Mouse (Mus musculus): ENCODE measurements around the gene Sec61a1.
A peak's percentile ranks its signal among the peaks of the same experiment; 100 is the strongest.

The Sec61a1 gene

DNA sequence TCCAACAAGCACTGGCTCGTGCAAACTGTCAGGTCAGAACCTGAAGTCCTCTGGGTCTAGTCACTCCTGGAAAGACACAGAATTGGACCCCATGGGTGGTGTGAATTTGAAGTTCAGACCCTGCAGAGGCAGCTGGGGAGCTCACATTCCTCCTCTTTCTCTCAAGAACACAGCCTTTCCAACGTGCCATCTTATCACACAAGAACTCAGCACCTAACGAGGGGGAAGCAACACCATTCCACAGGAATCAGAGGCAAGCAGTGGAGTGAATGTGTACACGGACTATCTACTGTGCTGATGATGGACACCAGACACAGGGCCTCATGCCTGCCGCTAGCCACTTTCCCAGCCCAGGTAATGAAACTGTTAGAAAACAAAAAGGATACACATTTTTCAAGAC is 2.0 kb downstream of the Sec61a1 start:
- no peak for DNase-seq (ENCODE audit: low spot score in 2 of 2)

DNA sequence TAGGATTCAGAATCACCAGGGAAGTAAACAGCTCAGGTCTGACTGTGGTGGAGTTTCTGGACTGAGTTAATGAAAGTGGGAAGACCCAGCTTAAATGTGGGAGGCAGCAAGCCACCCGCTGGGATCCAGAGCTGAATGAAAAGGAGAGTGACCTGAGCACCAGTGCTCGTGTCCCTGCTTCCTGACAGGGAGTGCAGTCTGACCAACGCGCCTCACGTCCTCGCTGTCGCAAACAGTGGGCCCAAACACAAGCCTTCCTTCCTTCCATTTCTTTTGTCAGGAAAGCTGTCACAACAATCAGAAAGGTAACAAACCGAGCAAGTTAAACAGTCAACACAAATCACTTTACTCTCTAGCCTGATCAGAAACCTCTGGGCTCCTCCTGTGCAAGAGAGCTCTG is 2.7 kb downstream of the Sec61a1 start:
- no peak for DNase-seq (ENCODE audit: low spot score in 2 of 2)

DNA sequence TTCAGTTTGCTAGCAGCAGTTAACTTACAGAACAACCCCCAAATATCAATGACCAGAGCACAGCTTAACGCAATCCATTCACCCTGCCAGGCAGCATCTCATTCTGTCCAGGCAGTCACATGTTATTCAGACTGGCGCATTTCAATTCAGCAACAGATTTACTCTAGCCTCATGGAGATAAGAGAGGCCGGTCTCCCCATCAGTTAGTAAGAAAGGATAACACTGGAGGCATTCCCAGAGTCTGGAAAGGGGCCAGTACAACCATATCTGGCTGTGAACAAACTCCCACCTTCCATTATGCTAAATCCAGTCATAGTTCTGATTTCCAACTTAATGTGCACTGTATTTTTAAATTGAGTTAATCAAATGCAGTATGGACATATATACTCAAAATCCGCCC is 4.2 kb downstream of the Sec61a1 start:
- DNase-seq (ENCODE audit: low spot score in 2 of 2): no peak

DNA sequence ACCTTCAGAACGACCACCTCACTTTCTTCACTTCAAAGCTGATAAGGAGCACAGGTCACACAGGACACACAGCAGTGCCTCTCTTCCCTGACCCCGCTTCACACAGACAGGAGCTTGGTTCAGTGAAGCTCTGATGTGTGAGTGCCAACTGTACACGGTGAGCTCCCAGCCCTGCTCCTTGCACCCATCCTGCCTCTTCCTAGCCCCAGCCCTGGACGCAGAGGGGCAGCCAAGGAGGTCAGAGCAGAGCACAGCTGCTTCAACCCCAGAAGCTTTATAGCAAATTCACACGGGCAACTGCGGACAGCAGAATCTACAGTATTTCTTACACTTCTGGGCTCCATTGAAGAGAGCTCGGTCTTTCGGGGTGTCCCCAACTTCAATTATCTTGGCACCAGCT is 4.7 kb downstream of the Sec61a1 start:
- no peak for DNase-seq (ENCODE audit: low spot score in 2 of 2)

DNA sequence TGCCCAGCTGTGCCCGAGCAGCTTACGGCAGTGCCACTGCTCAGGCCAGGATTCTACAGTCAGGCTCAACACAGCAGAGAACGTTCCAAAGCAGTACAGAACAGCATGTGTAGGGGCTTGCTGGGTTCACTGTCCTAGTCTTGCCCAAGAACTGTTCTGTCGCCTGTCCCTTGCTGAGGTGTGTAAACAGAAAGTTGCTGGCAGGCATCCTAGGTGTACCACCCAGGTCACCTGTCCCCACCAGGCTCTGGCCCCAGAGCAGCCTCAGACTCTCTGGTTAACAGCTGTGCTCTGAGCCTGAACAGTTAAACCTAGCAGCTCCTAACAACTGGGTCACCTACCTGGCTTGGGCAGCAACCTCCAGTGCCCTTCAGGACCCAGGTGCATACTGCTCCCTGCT is 15.7 kb downstream of the Sec61a1 start:
- DNase-seq (ENCODE audit: low spot score in 2 of 2): no peak

DNA sequence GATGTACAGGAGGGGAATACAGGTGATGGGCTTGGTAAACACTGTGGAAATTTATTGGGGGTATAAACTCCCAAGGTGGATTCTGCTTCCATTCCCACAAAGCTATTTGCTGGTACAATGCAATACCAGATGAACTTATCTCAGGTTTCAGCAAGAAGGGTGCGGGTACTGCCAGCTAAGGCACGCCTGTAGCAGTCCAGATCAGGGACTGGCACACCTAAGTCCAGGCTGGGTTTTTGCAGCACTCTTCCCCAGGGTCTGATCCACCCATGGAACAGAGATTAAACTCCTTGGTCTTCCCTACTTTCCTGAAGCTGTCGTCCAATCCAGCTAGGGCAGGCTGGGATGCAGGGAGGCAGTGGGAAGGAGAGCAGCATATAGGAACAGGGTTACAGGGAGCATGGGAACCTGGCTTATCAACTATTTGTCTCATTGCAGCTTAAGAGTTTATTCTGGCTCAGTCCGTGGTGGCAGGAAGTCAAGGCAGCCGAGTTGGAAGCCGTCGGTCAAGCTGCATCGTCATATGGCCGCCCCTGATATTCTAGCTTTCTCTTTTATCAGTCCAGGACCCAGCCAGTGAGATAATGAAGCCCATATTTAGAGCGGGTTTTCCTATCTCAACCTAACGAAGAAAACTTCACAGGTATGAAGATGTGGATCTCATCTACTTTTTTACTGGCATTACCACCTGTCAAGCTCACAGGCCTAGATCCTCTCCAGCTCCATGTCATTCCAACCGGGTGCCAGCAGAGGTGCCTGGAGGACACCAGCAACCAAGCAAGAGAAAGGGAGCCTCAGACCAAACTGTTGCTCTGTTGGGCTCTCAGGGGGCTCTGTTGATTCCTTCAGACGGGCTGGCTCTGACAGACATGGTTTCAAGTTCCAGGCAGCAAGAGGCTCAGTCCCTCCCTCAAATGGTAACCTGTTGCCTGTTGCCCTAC is 16.4 kb downstream of the Sec61a1 start:
- no peak for DNase-seq (ENCODE audit: low spot score in 2 of 2)

DNA sequence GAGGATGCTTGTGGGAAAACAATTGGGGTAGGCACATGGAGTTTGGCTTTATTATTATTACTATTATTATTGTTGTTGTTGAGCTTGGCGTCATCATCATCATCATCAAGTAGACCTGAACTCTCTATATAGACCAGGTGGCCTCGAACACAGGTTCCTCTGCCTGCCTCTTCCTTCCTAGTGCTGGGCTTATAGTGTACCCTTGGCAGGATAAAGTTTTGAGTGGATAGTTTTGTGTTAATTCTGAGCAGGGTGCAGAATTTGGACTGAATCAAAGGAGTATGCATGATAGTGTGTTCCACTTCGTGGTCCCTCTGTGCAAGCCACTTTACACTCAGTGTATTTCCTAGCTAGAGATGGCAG is 18.3 kb downstream of the Sec61a1 start:
- no peak for DNase-seq (ENCODE audit: low spot score in 2 of 2)

DNA sequence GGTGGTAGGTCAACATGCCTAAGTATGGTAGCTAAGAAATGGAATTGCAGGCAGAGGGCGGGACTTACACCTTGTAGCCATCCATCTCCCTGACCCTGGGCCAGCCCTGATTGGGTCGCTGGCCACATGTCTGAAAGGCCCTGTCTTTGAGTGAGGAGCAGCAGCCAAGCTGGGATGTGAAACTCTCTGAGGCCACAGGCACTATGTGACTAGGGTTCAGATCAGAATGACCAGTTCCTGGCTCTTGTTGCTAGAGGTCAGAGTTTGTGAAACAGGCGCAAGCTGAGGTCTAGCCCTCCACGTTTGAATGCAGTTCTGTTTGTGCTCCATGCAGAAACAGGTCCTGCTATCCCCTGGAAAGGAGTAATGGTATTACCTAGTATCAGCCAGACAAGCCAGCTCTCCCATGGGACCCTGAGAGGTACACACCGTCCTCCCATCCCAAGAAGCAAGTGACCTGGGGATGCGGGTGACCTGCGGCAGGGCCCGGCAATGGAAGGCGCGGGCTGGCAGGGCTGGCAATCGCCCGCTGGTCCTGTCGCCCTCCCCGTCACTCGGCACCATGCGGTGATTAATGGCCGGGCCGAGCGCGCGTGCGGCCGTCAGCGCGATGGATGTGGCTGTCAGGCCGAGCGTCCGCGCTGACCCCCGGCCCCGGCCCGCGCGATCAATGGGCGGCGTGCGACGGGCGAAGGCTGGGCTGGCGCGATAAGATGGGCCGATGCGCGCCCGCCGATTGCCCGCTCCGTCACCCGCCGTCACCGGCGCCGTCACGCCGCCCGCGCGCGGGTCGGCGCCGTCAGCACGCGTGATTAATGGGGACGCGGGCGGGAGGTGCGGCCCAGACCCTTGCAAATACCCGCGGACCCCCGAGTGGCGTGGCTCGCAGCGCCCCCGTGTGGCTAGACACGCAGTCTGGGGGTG is 19.0 kb downstream of the Sec61a1 start:
- DNase-seq (ENCODE audit: low spot score in 2 of 2): peak in 1 of 2 experiments; percentile 47

DNA sequence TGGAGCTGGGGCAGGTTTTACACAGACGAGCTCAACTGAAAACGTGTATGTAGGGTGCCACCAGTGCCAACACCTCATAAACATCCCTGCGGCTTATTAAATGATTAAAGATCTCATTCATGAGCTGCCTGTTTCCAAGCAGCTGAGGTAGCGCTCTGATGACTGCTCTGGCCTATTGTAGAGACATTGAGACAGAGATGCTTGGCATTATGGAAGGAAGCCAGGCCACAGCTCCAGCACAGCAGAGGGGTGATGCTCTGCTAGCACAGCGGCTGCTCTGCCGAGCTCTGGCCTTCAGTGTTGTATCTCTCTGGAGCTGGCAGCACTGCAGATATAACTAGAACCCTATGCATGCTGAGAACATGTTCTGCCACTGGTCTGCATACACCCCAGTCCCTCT is 25.0 kb downstream of the Sec61a1 start:
- DNase-seq (ENCODE audit: low spot score in 2 of 2): no peak

DNA sequence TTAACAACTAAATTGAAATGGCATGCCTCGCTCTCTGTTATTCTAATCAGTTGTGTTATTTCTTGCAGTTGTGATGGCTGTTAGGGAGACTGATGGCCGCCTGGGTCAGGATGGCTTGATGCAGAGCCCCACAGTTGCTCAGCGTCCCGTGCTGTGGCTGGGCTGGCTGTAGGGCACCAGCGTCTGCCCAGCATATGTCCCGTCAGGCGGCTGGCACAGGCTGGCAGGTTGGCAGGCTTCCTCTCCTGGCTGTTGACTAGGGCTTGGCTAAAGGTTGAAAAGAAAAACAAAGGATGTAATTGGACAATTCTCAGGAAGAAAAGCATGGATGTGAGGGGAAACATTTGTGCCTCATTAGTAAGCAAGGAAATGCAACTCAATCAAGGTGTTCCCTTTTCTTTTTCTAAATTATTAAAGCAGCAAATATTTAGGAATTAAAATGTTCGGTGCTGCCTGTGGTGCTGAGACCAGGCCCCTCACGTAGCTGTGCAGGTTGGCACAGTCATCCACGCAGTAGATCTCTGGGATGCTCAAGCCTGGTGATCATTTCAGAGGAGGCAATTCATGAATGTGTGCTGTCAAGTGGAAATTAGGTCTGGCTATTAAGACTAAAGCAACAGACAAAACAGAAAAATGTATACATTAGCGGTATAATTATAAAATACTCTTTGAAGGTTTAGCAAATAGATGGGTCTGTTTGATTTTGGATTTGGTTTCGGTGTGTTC is 27.9 kb downstream of the Sec61a1 start:
- no peak for DNase-seq (ENCODE audit: low spot score in 2 of 2)

DNA sequence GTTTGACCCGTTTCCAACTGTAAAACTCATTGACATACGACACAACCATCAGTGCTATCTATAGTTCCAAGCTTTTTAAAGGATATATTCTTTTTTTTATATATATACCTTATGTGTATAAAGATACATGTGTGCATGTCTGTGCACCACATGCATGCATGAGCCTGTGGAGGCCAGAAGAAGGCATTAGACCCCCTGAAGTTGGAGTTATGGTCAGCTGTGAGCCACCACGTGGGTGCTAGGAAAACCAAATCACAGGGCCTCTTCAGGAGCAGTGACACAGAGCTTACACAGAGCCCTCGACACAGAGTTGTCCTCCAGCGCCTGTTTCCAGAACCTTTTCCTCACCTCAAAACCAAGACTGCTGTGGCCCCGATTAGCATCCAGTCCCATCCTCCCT is 28.9 kb downstream of the Sec61a1 start:
- DNase-seq (ENCODE audit: low spot score in 2 of 2): no peak

DNA sequence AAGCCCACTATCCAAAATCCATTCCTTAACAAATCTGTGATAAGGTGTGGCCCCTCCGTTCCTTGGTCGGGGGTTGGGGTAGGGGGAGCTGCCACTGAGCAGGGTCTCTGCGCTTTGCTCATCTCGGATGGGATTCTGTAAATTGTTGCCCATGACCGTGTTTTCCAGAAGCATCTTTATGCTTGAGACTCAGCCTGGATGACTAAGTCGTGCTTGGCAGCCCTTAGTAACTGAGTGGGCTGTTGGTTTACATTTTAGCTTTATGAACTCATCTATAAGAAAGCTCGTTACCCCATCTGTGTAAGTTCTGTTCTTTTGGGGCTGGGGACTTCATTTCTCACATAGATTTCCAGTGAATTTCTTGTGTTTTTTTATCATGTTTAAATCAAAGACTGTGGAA is 29.7 kb downstream of the Sec61a1 start:
- DNase-seq (ENCODE audit: low spot score in 2 of 2): no peak

DNA sequence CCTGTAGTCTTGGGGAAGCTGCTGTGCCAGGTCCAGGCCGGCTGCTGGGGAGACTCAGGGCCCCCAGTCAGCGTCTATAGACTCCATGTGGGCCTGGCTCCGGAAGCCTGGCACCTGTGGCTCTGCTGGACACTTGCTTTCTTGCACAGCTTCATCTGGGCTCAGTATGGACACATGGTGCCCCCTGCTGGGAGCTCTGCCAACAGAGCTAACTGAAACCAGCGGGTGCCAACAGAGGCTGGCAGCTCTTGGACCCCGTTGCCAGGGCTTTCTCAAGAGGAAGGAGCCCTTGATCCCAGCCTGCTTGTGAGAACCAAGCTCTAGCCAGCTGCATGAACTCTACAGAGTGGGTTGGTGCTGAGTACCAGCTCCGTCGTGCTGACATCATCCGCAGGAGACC is 31.8 kb downstream of the Sec61a1 start:
- peak; percentile 54 to 56 for DNase-seq (ENCODE audit: low spot score in 2 of 2)

DNA sequence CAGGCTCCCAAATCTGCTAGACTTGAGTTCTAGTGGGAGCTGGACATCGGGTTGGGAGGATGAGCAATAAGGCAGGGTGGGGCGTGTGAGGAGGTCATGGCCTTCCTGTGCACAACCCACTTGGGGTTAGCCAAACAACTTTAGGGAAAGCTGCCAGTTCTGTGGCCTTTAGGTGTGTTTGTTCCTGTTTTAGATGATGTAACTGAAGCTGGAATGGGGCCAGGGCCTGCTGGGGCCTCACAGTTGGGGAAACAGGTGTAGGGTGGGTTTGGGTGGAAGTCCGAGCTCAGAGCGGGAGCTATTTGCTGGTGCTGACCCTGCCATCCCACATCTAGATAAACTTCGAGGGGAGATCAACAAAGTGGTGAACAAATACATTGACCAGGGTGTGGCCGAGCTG is 33.3 kb downstream of the Sec61a1 start:
- DNase-seq (ENCODE audit: low spot score in 2 of 2): no peak

DNA sequence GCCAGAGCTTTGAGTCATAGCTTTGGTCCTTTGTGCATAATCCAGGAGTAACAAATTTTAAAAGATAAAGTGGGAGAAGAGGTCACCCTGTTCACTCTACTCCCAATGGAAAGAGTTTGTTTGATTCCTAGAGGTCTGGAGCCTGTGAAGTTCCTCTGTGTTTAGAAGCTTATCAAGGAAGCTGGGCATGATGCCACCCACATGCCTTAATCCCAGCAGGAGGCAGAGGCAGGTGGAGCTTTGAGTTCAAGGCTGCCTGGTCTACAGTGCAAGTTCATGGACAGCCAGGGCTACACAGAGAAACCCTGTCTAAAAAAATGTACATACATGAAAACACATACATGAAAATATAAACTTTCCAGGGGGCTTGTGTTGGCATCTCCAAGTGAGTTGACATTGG is 34.8 kb downstream of the Sec61a1 start:
- DNase-seq (ENCODE audit: low spot score in 2 of 2): no peak

DNA sequence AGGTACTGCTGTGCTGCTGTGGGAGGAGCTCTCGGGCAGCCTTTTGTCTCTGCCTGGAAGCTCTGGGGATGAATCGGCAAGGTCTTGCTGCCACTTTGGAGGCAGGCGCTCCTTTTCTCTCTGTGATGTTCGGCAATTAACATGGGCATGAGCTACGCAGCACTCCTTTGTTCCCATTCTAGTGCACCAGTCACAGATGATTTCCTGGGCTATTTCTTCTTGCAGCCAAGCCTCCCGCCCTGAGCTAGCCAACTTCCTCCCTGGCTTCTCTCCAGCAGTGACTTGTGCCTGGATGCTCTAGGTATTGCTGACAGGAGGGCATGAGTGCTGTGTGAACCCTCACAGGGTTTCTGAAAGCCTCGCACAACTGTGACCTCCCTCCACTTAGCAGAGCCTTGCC is 35.6 kb downstream of the Sec61a1 start:
- DNase-seq (ENCODE audit: low spot score in 2 of 2): no peak

DNA sequence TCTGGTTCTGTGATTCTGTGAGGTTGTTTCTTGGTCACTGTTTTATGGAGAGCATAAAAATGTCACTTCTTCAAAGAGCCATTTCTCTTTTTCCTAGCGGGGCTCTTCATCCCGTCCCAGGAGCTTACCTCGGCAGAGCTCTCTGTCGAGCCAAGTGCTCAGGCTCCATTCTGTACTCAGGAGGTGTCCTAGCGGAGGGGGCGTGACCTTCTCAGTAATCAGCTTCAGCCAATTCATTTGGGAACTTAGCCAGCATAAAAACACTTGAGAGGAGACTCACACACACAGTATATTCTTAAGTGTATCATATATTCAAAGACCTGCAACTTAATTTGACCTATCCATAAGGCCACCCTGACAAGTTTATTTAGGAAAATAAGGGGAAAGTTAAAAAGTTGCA is 38.3 kb downstream of the Sec61a1 start:
- no peak for DNase-seq (ENCODE audit: low spot score in 2 of 2)

DNA sequence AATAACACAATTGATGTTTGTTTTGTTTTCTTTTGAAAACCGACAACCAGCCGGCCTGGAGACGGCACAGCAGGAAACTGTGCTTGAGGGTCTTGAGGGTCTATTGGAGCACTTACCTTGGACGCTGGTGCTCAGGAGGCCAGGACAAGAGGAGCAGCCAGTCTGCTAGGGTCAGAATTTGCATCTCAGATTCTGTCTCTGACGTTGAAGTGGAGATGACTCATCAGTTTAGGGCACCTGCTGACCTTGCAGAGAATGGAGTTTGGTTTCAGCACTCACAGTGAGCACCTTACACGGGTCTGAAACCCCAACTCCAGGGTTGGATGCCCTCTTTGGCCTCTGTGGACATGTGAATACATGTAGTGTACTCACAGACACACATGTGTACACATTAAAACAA is 48.8 kb downstream of the Sec61a1 start:
- no peak for DNase-seq (ENCODE audit: low spot score in 2 of 2)

DNA sequence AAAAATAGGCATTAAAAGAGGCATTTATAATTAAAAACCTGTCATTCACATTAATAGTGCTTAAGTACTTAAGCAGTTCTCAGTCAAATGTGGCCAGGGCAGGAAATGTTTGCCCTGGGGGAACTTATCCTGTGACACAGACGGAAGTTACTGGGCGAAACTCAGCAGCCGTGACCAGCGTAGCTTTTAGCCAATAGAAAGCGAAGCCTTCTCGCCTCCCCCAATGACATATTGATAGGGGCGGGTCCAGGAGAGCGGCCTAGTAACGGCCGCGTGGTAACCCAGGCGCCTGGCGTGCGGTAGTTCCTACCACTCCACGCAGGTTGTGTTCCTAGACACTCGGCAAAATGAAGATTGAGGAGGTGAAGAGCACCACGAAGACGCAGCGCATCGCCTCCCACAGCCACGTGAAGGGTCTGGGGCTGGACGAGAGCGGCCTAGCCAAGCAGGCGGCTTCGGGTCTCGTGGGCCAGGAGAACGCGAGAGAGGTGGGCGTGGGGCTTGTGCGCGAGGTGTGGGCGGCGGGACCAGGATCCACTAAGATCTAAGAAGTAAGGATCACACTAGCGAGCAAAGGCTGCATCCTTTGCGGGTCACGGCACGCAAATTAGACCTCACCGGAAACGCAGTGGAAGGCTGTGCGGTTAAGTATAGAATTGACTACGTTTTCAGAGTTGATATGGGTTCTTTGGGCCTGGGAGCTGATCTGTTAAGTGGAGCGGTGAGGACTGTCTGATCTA is 53.4 kb downstream of the Sec61a1 start, which contains the start of gene Ruvbl1:
Ruvbl1 (plus strand) TSS at position 229 of the 740 bp plus-strand sequence.
- peak; percentile 75 to 78 for DNase-seq (ENCODE audit: low spot score in 2 of 2)

DNA sequence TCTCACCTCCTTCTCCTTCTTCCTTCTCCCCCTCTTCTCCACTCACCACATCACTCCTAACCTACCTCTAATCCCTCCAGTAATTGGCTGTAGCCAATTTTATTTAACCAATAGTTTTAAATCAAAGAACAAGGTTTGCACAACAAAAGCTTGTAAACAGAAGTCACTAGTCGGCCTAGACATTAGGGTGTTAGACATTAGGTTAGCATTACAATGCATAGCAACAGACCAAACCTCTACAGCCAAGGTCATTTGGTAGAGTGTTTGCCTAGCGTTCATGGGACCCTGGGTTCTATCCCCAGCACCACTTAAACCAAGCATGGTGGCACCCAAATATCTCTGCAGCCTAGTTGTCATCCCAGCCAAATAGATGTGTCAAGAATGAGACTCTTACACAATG is 64.2 kb downstream of the Sec61a1 start:
- no peak for DNase-seq (ENCODE audit: low spot score in 2 of 2)
